Mouse (Mus musculus) C2C12 (cell line): ENCODE measurements around the gene Trim37. TPM values are rescaled to one million over a fixed set of nuclear protein-coding genes. Genes with fewer than 3 reads are reported as not detected.
A peak's percentile ranks its signal among the peaks of the same experiment; 100 is the strongest.

Experiments used
- H3K27me3 ChIP-seq: one replicate; pipeline ENCODE4 v1.6.1; 2011; ENCODE audit not compliant: control insufficient read depth, insufficient read depth, insufficient read length
- H3K36me3 ChIP-seq: one replicate; pipeline ENCODE4 v1.6.1; 2011; ENCODE audit not compliant: control insufficient read depth, insufficient read depth
- H3K4me3 ChIP-seq: one replicate; pipeline ENCODE4 v1.5.1; 2011; ENCODE audit warnings: mild to moderate bottlenecking, control low read depth; ENCODE audit not compliant: poor library complexity, insufficient read depth, severe bottlenecking
- H3K79me2 ChIP-seq: one replicate; pipeline ENCODE4 v1.6.1; 2011; ENCODE audit not compliant: control insufficient read depth, insufficient read depth
- H3K79me3 ChIP-seq: one replicate; pipeline ENCODE4 v1.6.1; 2011; ENCODE audit warnings: low read depth, control low read depth
- H3ac ChIP-seq: one replicate; pipeline ENCODE3; 2011; ENCODE audit warnings: low read depth; ENCODE audit not compliant: control insufficient read depth, insufficient read length
- CEBPB ChIP-seq: IDR thresholded peaks from one replicate; pipeline ENCODE4 v1.6.1; 2011; ENCODE audit warnings: low read depth, mild to moderate bottlenecking, control low read depth, moderate library complexity
- CTCF ChIP-seq: IDR thresholded peaks from one replicate; pipeline ENCODE4 v1.5.1; 2011; ENCODE audit not compliant: control insufficient read depth, insufficient read depth, insufficient read length
- FOSL1 ChIP-seq: IDR thresholded peaks from one replicate; pipeline ENCODE4 v1.8.0; 2011; ENCODE audit warnings: mild to moderate bottlenecking, low read length; ENCODE audit not compliant: poor library complexity, insufficient read depth, severe bottlenecking
- MAX ChIP-seq: IDR thresholded peaks from one replicate; pipeline ENCODE4 v1.6.1; 2011; ENCODE audit warnings: mild to moderate bottlenecking, control low read depth
- MYOD1 ChIP-seq: IDR thresholded peaks from one replicate; pipeline ENCODE4 v1.6.1; 2011; ENCODE audit warnings: low read depth; ENCODE audit not compliant: control insufficient read depth, insufficient read length
- MYOG ChIP-seq: IDR thresholded peaks from one replicate; pipeline ENCODE4 v1.6.1; 2011; ENCODE audit not compliant: control insufficient read depth, insufficient read length; ENCODE audit errors: extremely low read depth
- USF1 ChIP-seq: IDR thresholded peaks from one replicate; pipeline ENCODE4 v1.6.1; 2011; ENCODE audit warnings: low read depth, mild to moderate bottlenecking, control low read depth, moderate library complexity
- polyA plus RNA-seq: library from polyadenylated mRNA; unstranded; fragments of >200 nt; fragmentation: generic; extraction: Trizol; gene quantifications from one replicate; pipeline ENCODE4 v1.2.1, GENCODE M21; 2012; ENCODE audit warnings: missing spikeins

The Trim37 gene
- polyA plus RNA-seq, 1 experiment, result 11.2 TPM

GRCm38 (mm10) chr11:87125562-87125961, 1.3 kb upstream of the Trim37 start:
- H3K27me3 ChIP-seq, result no peaks in the 10 kb centered on the region
- H3K36me3 ChIP-seq, result peaks cover 60% of the 10 kb centered on the region
- no peak for TF ChIP-seq MYOG
- TF ChIP-seq CEBPB, result no peak
- no peak for TF ChIP-seq CTCF
- H3K79me3 ChIP-seq, result peaks cover 14% of the 10 kb centered on the region
- no peak overlapping the region for H3K4me3 ChIP-seq
- H3ac ChIP-seq, result no peak overlapping the region
- peaks cover 32% of the 10 kb centered on the region for H3K79me2 ChIP-seq

GRCm38 (mm10) chr11:87126281-87126823, 525 bp upstream of the Trim37 start:
- Histone ChIP-seq H3K27me3 (no peaks in the 10 kb centered on the region), H3K36me3 (peaks cover 60% of the 10 kb centered on the region)
- TF ChIP-seq FOSL1, result no peak
- no peak for TF ChIP-seq CEBPB
- TF ChIP-seq USF1, result no peak
- no peak for TF ChIP-seq MAX
- no peak for TF ChIP-seq MYOG
- TF ChIP-seq CTCF, result no peak
- TF ChIP-seq MYOD1, result no peak

GRCm38 (mm10) chr11:87136233-87136632, 9.4 kb downstream of the Trim37 start:
- no peaks in the 10 kb centered on the region for H3K79me2 ChIP-seq
- no peak overlapping the region for H3K4me3 ChIP-seq
- H3K36me3 ChIP-seq, result peaks cover 37% of the 10 kb centered on the region
- TF ChIP-seq CEBPB (no peak), MYOD1 (no peak), MAX (no peak), FOSL1 (no peak), USF1 (no peak), MYOG (no peak), CTCF (no peak)
- no peaks in the 10 kb centered on the region for H3K27me3 ChIP-seq
- no peaks in the 10 kb centered on the region for H3K79me3 ChIP-seq
- H3ac ChIP-seq, result no peak overlapping the region

More at GRCm38 (mm10) chr11:87126281-87126823, 525 bp upstream of the Trim37 start:
- Histone ChIP-seq H3K79me2 (peaks cover 30% of the 10 kb centered on the region), H3K79me3 (peaks cover 14% of the 10 kb centered on the region), H3K4me3 (peak overlapping the region; percentile 95), H3ac (no peak overlapping the region)

GRCm38 (mm10) chr11:87158012-87158411, 31.1 kb downstream of the Trim37 start:
- no peaks in the 10 kb centered on the region for H3K27me3 ChIP-seq
- H3K79me3 ChIP-seq, result no peaks in the 10 kb centered on the region
- no peak overlapping the region for H3K4me3 ChIP-seq
- H3K36me3 ChIP-seq, result peaks cover 19% of the 10 kb centered on the region
- no peak for TF ChIP-seq CTCF
- no peak for TF ChIP-seq FOSL1
- no peak for TF ChIP-seq MAX
- no peak for TF ChIP-seq MYOG
- TF ChIP-seq MYOD1, result no peak
- TF ChIP-seq CEBPB, result no peak
- no peak for TF ChIP-seq USF1
- no peaks in the 10 kb centered on the region for H3K79me2 ChIP-seq
- no peak overlapping the region for H3ac ChIP-seq

GRCm38 (mm10) chr11:87162687-87163086, 35.8 kb downstream of the Trim37 start:
- H3K4me3 ChIP-seq, result no peak overlapping the region
- TF ChIP-seq FOSL1 (no peak), USF1 (no peak), MYOD1 (no peak), CEBPB (no peak), MAX (no peak), MYOG (no peak), CTCF (no peak)
- no peaks in the 10 kb centered on the region for H3K79me2 ChIP-seq
- peaks cover 45% of the 10 kb centered on the region for H3K36me3 ChIP-seq
- H3K27me3 ChIP-seq, result no peaks in the 10 kb centered on the region
- no peak overlapping the region for H3ac ChIP-seq
- no peaks in the 10 kb centered on the region for H3K79me3 ChIP-seq

- TF ChIP-seq USF1 (no peak), MAX (no peak)
- Histone ChIP-seq H3K79me2 (no peaks in the 10 kb centered on the region), H3K4me3 (no peak overlapping the region), H3K79me3 (no peaks in the 10 kb centered on the region), H3K27me3 (no peaks in the 10 kb centered on the region), H3K36me3 (peaks cover 56% of the 10 kb centered on the region), H3ac (no peak overlapping the region)
These were observed 36.9 kb downstream of the Trim37 start for GRCm38 (mm10) chr11:87163751-87164150.
